Mouse (Mus musculus) activated CD4-positive, CD25-positive, alpha-beta regulatory T cell, adult 4 months (primary cell): ENCODE results near the gene Pcsk7. TPM values are rescaled to one million over a fixed set of nuclear protein-coding genes. Genes with fewer than 3 reads are reported as not detected.

Experiments used
- ATAC-seq: one replicate; pipeline ENCODE4 v1.8.0; 2017
- polyA plus RNA-seq, 2 experiments: library from polyadenylated mRNA; unstranded; fragments of 100-300 nt; shearing (Covaris generic); gene quantifications; one replicate each; pipeline ENCODE4 v1.2.1; 2017

Gene Pcsk7
- 10 to 100 TPM; 13.9 to 18.5 TPM for polyA plus RNA-seq

- ATAC-seq: peak; percentile 78
Observed at GRCm38 (mm10) chr9:45906355-45907077, at the start of gene Pcsk7, which contains the start of gene Rnf214. Gene Pcsk7, plus strand, starts transcription at chr9:45906497. Gene Rnf214, minus strand, starts transcription at chr9:45906911.

DNA sequence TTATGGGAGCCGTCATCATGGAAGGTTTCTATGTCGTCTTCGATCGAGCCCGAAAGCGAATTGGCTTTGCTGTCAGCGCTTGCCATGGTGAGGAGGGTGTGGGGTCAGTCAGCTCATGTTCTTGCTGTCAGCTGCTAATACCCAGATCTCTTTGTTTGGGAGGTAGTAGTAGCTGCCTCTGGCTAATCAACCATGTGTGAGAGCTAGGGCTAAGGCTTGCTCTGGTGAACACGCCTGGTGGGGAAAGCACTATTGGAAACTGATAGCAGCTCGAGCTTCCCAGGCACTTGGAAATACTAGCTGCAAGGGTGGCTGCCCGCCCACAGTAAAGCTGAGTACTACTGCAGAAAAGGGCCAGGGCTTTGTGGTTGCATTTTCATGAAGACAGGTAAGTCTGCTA lies 46.9 kb upstream of the Pcsk7 start:
- no peak for ATAC-seq

DNA sequence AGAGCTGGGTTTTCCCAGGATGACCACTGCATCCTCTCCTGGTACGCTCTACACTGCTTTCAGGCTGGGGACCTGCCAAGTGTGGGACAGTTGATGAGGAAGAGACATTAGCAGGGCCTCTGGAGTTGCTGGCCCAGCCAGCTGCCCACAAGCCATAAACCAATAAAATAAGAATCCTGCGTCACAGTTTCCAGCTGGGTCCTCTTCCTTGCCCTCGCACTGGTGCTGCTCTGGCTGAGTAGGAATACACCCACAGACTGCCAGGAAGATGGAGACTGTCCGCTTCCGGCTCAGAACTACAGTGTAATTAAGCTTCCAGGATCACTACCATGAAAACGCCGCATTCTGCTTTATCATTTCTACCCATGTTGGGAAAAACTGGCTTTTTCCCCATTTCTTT lies 44.5 kb upstream of the Pcsk7 start:
- ATAC-seq: no peak

- no peak for ATAC-seq
Observed at GRCm38 (mm10) chr9:45869181-45869580, 37.1 kb upstream of the Pcsk7 start.

- no peak for ATAC-seq
Observed at GRCm38 (mm10) chr9:45870265-45870664, 36.0 kb upstream of the Pcsk7 start.

DNA sequence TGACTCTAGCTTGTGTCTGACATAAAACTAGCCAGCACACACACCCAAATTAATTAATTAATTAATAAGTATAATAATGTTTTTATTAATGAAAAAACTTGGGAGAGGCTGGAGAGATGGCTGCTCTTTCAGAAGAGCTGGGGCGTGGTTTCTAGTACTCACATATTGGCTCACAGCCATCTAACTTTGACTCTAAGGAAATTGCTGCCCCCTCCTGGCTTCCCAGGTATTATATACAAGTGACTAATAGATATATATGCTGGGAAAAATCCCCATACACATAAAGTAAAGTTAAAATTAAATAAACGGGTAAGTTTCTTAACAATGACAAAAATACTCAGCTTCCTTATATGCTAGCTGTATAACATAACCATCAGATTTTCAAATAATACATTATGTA lies 28.4 kb upstream of the Pcsk7 start:
- no peak for ATAC-seq

DNA sequence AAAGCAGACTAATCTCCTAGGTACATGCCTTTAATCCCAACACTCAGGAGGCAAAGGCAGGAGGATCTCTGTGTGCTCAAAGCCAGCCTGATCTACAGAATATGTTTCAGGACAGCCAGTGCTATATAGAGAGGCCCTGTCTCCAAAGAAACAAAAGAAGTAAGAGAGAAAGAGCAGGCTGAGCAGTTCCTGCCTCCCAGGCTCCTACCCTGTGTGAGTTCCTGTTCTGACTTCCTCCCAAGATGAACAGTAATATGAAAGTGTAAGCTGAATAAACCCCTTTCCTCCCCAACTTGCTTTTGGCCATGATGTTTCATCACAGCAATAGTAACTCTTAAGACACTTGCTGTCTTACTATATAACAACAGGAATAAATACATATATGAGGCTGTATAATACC lies 12.6 kb upstream of the Pcsk7 start:
- ATAC-seq: no peak

- ATAC-seq: no peak
Observed at GRCm38 (mm10) chr9:45905196-45905595, 1.1 kb upstream of the Pcsk7 start.

- ATAC-seq: no peak
Observed at GRCm38 (mm10) chr9:45905811-45906237, 473 bp upstream of the Pcsk7 start.

- no peak for ATAC-seq
Observed at GRCm38 (mm10) chr9:45907078-45907428, 756 bp downstream of the Pcsk7 start.

DNA sequence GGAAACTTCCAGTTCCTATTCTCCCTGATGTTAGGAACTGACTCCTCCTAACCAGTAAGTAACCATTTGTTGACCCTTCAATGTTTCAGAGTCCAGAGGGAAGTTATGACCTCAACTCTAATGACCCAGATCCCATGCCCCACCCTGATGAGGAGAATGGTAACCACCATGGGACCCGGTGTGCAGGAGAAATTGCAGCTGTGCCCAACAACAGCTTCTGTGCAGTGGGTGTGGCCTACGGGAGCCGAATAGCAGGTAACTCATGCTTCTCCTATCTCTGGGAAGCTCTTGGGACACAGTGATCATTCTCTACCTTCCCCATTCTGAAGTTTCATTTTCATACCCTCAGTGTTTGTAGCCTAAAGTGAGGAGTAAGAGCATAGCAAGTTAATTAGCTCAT lies 4.7 kb downstream of the Pcsk7 start:
- ATAC-seq: no peak

DNA sequence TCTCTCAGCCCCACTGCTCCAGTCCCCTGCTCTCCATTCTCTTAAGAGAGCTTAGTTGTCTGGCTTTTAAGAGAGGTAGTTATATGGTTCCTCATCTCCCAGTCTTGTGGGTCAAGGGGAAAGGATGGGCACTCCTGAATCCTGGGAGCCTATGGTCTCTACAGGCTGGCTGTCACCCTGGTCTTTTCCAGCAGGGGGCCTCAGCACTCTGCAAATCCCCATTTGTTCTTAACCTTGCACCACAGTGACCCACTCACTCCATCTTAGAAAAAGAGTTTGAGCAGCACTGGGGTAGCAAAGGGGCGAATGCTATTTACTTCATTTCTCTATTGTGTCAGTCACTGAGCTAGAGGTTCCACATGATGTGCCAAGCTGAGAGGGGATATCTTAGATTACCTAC lies 5.4 kb downstream of the Pcsk7 start:
- ATAC-seq: peak; percentile 34

DNA sequence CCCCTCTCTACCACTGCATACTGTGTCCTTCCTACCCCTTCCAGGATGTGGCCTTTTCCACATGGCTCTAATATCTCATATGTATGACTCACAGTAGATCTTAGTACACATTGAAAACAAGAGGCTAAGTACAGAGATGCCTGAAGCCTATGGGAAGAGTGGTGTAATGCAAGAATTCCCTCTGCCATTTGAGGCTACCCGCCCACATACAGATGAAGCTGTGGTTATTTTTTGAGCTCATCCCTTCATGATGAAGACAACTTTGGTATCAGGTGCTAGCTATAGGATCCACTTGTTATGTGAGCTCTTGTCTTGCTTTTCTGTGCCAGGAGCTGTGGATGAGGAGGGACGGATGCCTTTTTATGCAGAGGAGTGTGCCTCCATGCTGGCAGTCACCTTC lies 9.4 kb downstream of the Pcsk7 start:
- ATAC-seq: no peak

- ATAC-seq: no peak
Observed at GRCm38 (mm10) chr9:45917041-45917934, 11.0 kb downstream of the Pcsk7 start.

- no peak for ATAC-seq
Observed at GRCm38 (mm10) chr9:45919895-45920294, 13.6 kb downstream of the Pcsk7 start.

DNA sequence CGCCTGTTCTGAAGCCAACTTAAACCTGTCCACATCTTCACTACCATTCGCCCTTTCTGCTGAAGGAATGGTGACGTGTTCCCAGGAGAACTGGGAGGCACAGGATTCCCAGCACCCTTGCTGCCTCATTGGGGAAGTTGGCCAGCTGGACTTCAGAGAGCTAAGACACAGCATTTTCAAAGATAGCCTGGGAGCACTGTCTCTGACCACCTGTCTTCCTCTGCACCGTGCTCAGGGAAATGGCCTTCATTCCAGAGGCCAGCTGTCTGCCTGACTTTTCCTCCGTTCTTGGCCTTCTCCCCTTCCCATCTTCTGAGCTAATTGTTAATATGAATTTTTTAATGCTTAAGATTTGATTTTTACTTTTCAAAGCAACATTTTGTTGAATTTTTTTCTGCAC lies 23.0 kb downstream of the Pcsk7 start:
- no peak for ATAC-seq

DNA sequence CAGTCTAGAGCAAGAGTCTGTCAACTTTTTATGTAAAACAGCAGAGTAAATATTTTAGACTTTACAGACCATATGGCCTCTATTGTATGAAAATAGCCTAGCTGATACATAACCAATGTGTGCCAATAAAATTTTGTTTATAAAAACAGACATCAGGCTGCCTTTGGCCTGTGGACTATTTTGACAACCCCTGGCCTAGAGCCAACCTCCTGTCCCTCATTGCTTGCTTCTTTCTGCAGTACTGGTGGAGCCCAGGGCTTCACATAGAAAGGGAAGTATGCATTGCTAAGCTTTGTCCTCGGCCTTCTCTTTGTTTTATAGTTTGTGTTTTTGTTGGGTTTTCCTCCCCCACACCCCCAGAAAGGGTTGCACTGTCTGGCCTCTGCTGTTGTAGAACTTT lies 25.7 kb downstream of the Pcsk7 start:
- no peak for ATAC-seq

GRCm38 (mm10) chr9:45932571-45933415 lies 26.5 kb downstream of the Pcsk7 start:
- no peak for ATAC-seq

GRCm38 (mm10) chr9:45935628-45936210 lies 29.4 kb downstream of the Pcsk7 start, which contains the start of gene Tagln:
Gene Tagln, minus strand, starts transcription at chr9:45936058.
- ATAC-seq: no peak

GRCm38 (mm10) chr9:45936883-45937282 lies 30.6 kb downstream of the Pcsk7 start:
- ATAC-seq: peak; percentile 71

GRCm38 (mm10) chr9:45938088-45938487 lies 31.8 kb downstream of the Pcsk7 start:
- no peak for ATAC-seq

DNA sequence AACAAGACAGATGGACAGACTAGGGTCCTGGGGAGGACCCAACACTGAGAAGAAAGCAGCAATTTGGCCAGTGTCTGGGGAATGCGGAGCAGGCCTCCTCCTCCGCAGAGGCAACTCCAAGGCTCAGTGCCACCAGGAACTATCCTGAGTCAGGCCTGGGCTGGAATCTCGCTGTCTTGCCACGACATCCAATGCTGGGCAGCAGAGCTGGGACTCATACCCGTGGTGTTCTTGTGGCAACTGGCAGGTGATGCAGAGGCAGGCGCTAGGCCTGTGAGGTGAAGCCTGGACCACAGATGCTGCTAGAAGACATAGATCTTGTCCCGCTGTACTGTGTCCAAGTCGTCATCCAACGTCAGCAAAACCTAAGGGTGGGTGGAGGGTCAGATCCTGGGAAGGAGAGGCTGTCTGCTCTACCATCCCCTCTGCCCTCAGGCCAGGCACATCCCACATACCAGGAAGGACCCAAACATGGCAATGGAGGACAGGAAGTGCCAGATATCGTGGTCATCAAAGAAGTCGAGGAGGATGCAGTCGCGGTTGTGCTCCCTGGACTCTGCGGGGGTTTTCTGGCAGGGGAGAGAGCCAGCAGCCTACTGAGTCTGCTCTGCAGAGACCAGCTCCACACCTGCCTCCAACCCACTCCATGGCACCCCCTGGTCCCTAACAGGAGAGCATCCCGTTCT lies 32.8 kb downstream of the Pcsk7 start:
- no peak for ATAC-seq
